Mouse (Mus musculus) intestine, embryonic 15.5 days (tissue): Measurements from ENCODE around the gene Gm10647. TPM values are rescaled to one million over a fixed set of nuclear protein-coding genes. Genes with fewer than 3 reads are reported as not detected.
A peak's percentile ranks its signal among the peaks of the same experiment; 100 is the strongest.
"Not testable (repeated sequence)": the region's sequence is repeated elsewhere in the genome, so short reads cannot be mapped to it uniquely, and the experiment has no call there.

ENCODE experiments used
- ATAC-seq: fragments of 200-750 bp; cut with Nextera tagmentation; 2 replicates; pipeline ENCODE4 v1.8.0; 2017; ENCODE audit warnings: moderate TSS enrichment, moderate library complexity
- H3K27ac ChIP-seq: fragments of 300-500 bp; sonication (generic); 2 replicates; pipeline ENCODE4 v1.5.1; 2015; ENCODE audit warnings: mild to moderate bottlenecking, inconsistent platforms
- H3K27me3 ChIP-seq: fragments of 300-500 bp; sonication (generic); replicated peaks from 2 replicates; pipeline ENCODE4 v1.6.1; 2015; ENCODE audit warnings: inconsistent platforms
- H3K36me3 ChIP-seq: fragments of 300-500 bp; sonication (generic); 2 replicates; pipeline ENCODE4 v1.6.1; 2015; ENCODE audit warnings: inconsistent platforms
- H3K4me1 ChIP-seq: fragments of 300-500 bp; sonication (generic); replicated peaks from 2 replicates; pipeline ENCODE4 v1.6.1; 2015; ENCODE audit warnings: inconsistent platforms
- H3K4me2 ChIP-seq: fragments of 300-500 bp; sonication (generic); replicated peaks from 2 replicates; pipeline ENCODE4 v1.6.1; 2015; ENCODE audit warnings: mild to moderate bottlenecking, inconsistent platforms
- H3K4me3 ChIP-seq: fragments of 300-500 bp; sonication (generic); replicated peaks from 2 replicates; pipeline ENCODE4 v1.5.1; 2015; ENCODE audit warnings: inconsistent platforms
- H3K9ac ChIP-seq: fragments of 300-500 bp; sonication (generic); 2 replicates; pipeline ENCODE4 v1.6.1; 2015; ENCODE audit warnings: inconsistent platforms
- H3K9me3 ChIP-seq: fragments of 300-500 bp; sonication (generic); 2 replicates; pipeline ENCODE4 v1.6.1; 2016; ENCODE audit warnings: inconsistent platforms
- WGBS: fragments of 180-500 bp; shearing (Covaris S2); methylation state at CpG from one replicate; pipeline ENCODE4 v1.1.7; 2015; 5-methylcytosine and 5-hydroxymethylcytosine counted together
- polyA plus RNA-seq: library from polyadenylated mRNA; unstranded; fragments of >200 nt; fragmentation: Nextera tagmentation; extraction: Ambion mirVana; gene quantifications from 2 replicates; pipeline ENCODE4 v1.2.1, GENCODE M21; 2015

Gene Gm10647
- polyA plus RNA-seq, 1 experiment from 2014 or later: 0.52 TPM

- H3K9me3 ChIP-seq, H3K9ac ChIP-seq, H3K27me3 ChIP-seq, H3K36me3 ChIP-seq, H3K27ac ChIP-seq, H3K4me1 ChIP-seq, ATAC-seq: not testable (repeated sequence)
- Histone ChIP-seq H3K4me3 (peak overlapping the region; percentile 28), H3K4me2 (peak overlapping the region; percentile 58)
- WGBS: 4% methylated on average over 32 of the region's 37 CpGs
Observed at GRCm38 (mm10) chr9:66805951-66806350, 9.1 kb downstream of the Gm10647 start.

GRCm38 (mm10) chr9:66813392-66813791 lies 16.6 kb downstream of the Gm10647 start:
- no peak for ATAC-seq
- H3K4me1 ChIP-seq: no peaks in the 10 kb centered on the region
- H3K4me3 ChIP-seq: no peak overlapping the region
- no peak overlapping the region for H3K27ac ChIP-seq
- no peak overlapping the region for H3K4me2 ChIP-seq
- H3K36me3 ChIP-seq: no peaks in the 10 kb centered on the region
- H3K9me3 ChIP-seq: no peaks in the 10 kb centered on the region
- H3K27me3 ChIP-seq: 0 out of 2 replicates have a peak, but pooled peaks cover 3% of the 10 kb centered on the region
- 40% methylated on average over 2 of the region's 2 CpGs for WGBS
- H3K9ac ChIP-seq: no peak overlapping the region

- Histone ChIP-seq H3K36me3 (no peaks in the 10 kb centered on the region), H3K4me3 (no peak overlapping the region), H3K9me3 (no peaks in the 10 kb centered on the region), H3K27me3 (no peaks in the 10 kb centered on the region), H3K9ac (no peak overlapping the region), H3K4me2 (no peak overlapping the region), H3K4me1 (no peaks in the 10 kb centered on the region), H3K27ac (no peak overlapping the region)
- 67% methylated on average over 5 of the region's 5 CpGs for WGBS
- no peak for ATAC-seq
Observed at GRCm38 (mm10) chr9:66820996-66821395, 24.2 kb downstream of the Gm10647 start.

- H3K27me3 ChIP-seq, H3K4me2 ChIP-seq, H3K4me1 ChIP-seq, H3K36me3 ChIP-seq, H3K9me3 ChIP-seq, H3K4me3 ChIP-seq, H3K27ac ChIP-seq, H3K9ac ChIP-seq, ATAC-seq: not testable (repeated sequence)
- WGBS: 100% methylated on average over 1 of the region's 5 CpGs
Observed at GRCm38 (mm10) chr9:66822255-66822654, 25.4 kb downstream of the Gm10647 start.

GRCm38 (mm10) chr9:66825990-66826389 lies 29.2 kb downstream of the Gm10647 start:
- ATAC-seq: no peak
- no peak overlapping the region for H3K9ac ChIP-seq
- H3K4me3 ChIP-seq: no peak overlapping the region
- no peaks in the 10 kb centered on the region for H3K27me3 ChIP-seq
- WGBS: 27% methylated on average over 1 of the region's 1 CpGs
- H3K4me2 ChIP-seq: no peak overlapping the region
- no peaks in the 10 kb centered on the region for H3K36me3 ChIP-seq
- H3K9me3 ChIP-seq: no peaks in the 10 kb centered on the region
- no peaks in the 10 kb centered on the region for H3K4me1 ChIP-seq
- H3K27ac ChIP-seq: no peak overlapping the region

GRCm38 (mm10) chr9:66832366-66832908 lies 35.6 kb downstream of the Gm10647 start:
- peaks cover 13% of the 10 kb centered on the region; the same call in 1 of the 2 replicates for H3K4me1 ChIP-seq
- H3K27ac ChIP-seq: no peak overlapping the region
- ATAC-seq: no peak
- no peaks in the 10 kb centered on the region for H3K9me3 ChIP-seq
- no peaks in the 10 kb centered on the region for H3K36me3 ChIP-seq
- no peak overlapping the region for H3K4me2 ChIP-seq
- 56% methylated on average over 4 of the region's 4 CpGs for WGBS
- no peaks in the 10 kb centered on the region for H3K27me3 ChIP-seq
- no peak overlapping the region for H3K9ac ChIP-seq
- H3K4me3 ChIP-seq: no peak overlapping the region

GRCm38 (mm10) chr9:66833851-66834250 lies 37.0 kb downstream of the Gm10647 start:
- no peaks in the 10 kb centered on the region for H3K9me3 ChIP-seq
- H3K27me3 ChIP-seq: no peaks in the 10 kb centered on the region
- H3K36me3 ChIP-seq: no peaks in the 10 kb centered on the region
- ATAC-seq: no peak
- 20% methylated on average over 7 of the region's 7 CpGs for WGBS
- H3K4me1 ChIP-seq: peaks cover 13% of the 10 kb centered on the region; the same call in 1 of the 2 replicates
- H3K4me3 ChIP-seq: peak overlapping the region; percentile 63
- H3K4me2 ChIP-seq: peak overlapping the region; percentile 99
- H3K27ac ChIP-seq: no peak overlapping the region
- peak overlapping the region; percentile 53; the same call in 1 of the 2 replicates for H3K9ac ChIP-seq

GRCm38 (mm10) chr9:66834318-66835096 lies 37.7 kb downstream of the Gm10647 start, which contains the start of gene Aph1c:
Gene Aph1c (minus strand): TSS chr9:66834726.
- Histone ChIP-seq H3K9me3 (no peaks in the 10 kb centered on the region), H3K27me3 (no peaks in the 10 kb centered on the region), H3K4me1 (peaks cover 13% of the 10 kb centered on the region; the same call in 1 of the 2 replicates), H3K4me3 (peak within 1 kb of the TSS; percentile 63), H3K4me2 (peak within 1 kb of the TSS; percentile 99), H3K27ac (no peak within 1 kb of the TSS), H3K36me3 (no peaks in the 10 kb centered on the region), H3K9ac (peak within 1 kb of the TSS; percentile 53)
- peak; percentile 100 for ATAC-seq
- WGBS: under 1% methylated on average over 58 of the region's 58 CpGs

GRCm38 (mm10) chr9:66835097-66835480 lies 38.2 kb downstream of the Gm10647 start:
- Histone ChIP-seq H3K27me3 (no peaks in the 10 kb centered on the region), H3K9ac (peak overlapping the region; percentile 42), H3K4me3 (peak overlapping the region; percentile 63), H3K9me3 (no peaks in the 10 kb centered on the region), H3K4me2 (peak overlapping the region; percentile 99), H3K4me1 (peaks cover 13% of the 10 kb centered on the region; the same call in 1 of the 2 replicates), H3K36me3 (no peaks in the 10 kb centered on the region), H3K27ac (no peak overlapping the region)
- WGBS: under 1% methylated on average over 24 of the region's 24 CpGs
- ATAC-seq: peak; percentile 76

- H3K4me2 ChIP-seq: no peak overlapping the region
- H3K27me3 ChIP-seq: no peaks in the 10 kb centered on the region
- H3K27ac ChIP-seq: no peak overlapping the region
- no peak for ATAC-seq
- 0 out of 2 replicates have a peak, but pooled peaks cover 4% of the 10 kb centered on the region for H3K4me1 ChIP-seq
- H3K9me3 ChIP-seq: no peaks in the 10 kb centered on the region
- WGBS: 87% methylated on average over 5 of the region's 5 CpGs
- H3K36me3 ChIP-seq: no peaks in the 10 kb centered on the region
- H3K4me3 ChIP-seq: no peak overlapping the region
- no peak overlapping the region for H3K9ac ChIP-seq
Observed at GRCm38 (mm10) chr9:66846822-66847221, 50.0 kb downstream of the Gm10647 start.
